Mouse (Mus musculus) cerebral cortex, adult 2 months (tissue): Measurements from ENCODE around the gene Gzma.

Source experiments
- WGBS: fragments of 180-500 bp; shearing (Covaris S2); methylation state at CpG from one replicate; pipeline ENCODE4 v1.1.7; 2018; 5-methylcytosine and 5-hydroxymethylcytosine counted together

Gene Gzma

DNA sequence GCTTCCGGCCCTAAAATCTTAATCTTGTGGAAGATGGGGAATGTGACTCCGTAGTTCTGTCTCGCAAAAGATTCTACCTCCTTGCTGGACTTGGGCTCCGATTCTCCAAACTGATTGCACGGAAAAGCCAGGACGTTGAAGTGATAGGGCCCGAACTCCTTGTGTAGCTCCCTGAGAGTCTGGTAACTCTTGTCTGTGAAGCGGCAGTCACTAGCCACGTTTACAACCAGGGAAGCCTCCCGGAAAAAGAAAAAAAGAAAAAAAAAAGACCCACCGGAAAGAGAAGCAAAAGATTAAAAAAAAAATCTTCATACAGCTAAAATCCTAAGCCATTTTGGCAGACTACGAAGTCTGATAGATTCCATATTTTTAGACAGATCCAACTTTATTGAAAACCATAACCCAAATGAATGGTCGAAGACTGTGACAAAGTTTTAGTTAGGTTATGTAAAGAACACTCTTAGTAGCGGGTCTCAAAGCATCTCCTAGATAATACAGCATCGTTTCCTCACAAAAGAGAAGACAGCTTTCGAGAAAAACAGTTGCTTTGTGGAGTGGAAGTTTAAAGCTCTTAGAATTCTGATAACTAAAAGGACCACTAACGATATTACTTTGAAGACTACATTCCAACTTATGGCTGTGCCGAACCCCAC lies 55.2 kb downstream of the Gzma start:
- 44% methylated on average over 18 of the region's 18 CpGs for WGBS

DNA sequence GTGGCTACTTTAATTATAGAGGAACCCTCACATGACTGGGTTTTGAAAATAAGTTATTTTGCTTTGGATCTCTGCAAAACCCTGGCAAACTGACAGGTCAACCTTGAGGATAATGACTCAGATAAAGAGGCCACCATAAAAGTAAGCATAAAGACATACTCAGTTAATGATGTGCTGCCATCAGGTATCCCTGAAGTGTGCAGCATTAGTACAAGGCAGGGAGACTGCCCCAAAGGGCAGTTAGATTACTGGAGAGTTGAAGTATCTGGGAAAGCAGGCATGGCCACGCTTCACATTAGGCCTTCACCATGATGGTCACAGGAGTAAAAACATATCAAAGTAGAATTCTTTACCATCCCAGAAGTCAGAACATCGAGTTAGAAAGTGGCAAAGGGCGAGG lies 55.9 kb downstream of the Gzma start:
- 80% methylated on average over 3 of the region's 3 CpGs for WGBS
